Mouse (Mus musculus) right cerebral cortex, postnatal 25 days (tissue): ENCODE measurements around the gene Tdrd9.
A peak's percentile ranks its signal among the peaks of the same experiment; 100 is the strongest.

Experiments used
- DNase-seq: peaks from one replicate; pipeline ENCODE4 v3.0.0; 2022

Tdrd9 gene

GRCm38 (mm10) chr12:111966683-111967173 lies 4.6 kb upstream of the Tdrd9 start, which contains the start of gene Atp5mpl:
Gene Atp5mpl (minus strand): TSS chr12:111966977.
- DNase-seq: peak; percentile 94

- no peak for DNase-seq
Measured at GRCm38 (mm10) chr12:111970085-111970484, 1.3 kb upstream of the Tdrd9 start.

- DNase-seq: no peak
Measured at GRCm38 (mm10) chr12:111972504-111972903, 1.1 kb downstream of the Tdrd9 start.

GRCm38 (mm10) chr12:111974578-111974977 lies 3.2 kb downstream of the Tdrd9 start:
- no peak for DNase-seq

- no peak for DNase-seq
Measured at GRCm38 (mm10) chr12:111977138-111977537, 5.8 kb downstream of the Tdrd9 start.

GRCm38 (mm10) chr12:111978274-111978673 lies 6.9 kb downstream of the Tdrd9 start:
- no peak for DNase-seq

- no peak for DNase-seq
Measured at GRCm38 (mm10) chr12:111980887-111981367, 9.6 kb downstream of the Tdrd9 start, which contains the start of gene Rd3l. Gene Rd3l (minus strand): TSS chr12:111981317.

GRCm38 (mm10) chr12:111981831-111982230 lies 10.5 kb downstream of the Tdrd9 start:
- DNase-seq: no peak

- no peak for DNase-seq
Measured at GRCm38 (mm10) chr12:111983165-111983564, 11.8 kb downstream of the Tdrd9 start.

- DNase-seq: no peak
Measured at GRCm38 (mm10) chr12:111986756-111987155, 15.4 kb downstream of the Tdrd9 start.

- DNase-seq: no peak
Measured at GRCm38 (mm10) chr12:111992626-111993025, 21.3 kb downstream of the Tdrd9 start.

GRCm38 (mm10) chr12:111995161-111995560 lies 23.8 kb downstream of the Tdrd9 start:
- no peak for DNase-seq

GRCm38 (mm10) chr12:111999735-112000134 lies 28.4 kb downstream of the Tdrd9 start:
- no peak for DNase-seq

GRCm38 (mm10) chr12:112001223-112001622 lies 29.9 kb downstream of the Tdrd9 start:
- DNase-seq: peak; percentile 55

GRCm38 (mm10) chr12:112012511-112013270 lies 41.3 kb downstream of the Tdrd9 start:
- DNase-seq: no peak

- no peak for DNase-seq
Measured at GRCm38 (mm10) chr12:112013271-112013801, 42.0 kb downstream of the Tdrd9 start.

- DNase-seq: no peak
Measured at GRCm38 (mm10) chr12:112016346-112016745, 45.0 kb downstream of the Tdrd9 start.

- DNase-seq: no peak
Measured at GRCm38 (mm10) chr12:112023306-112023705, 51.9 kb downstream of the Tdrd9 start.

GRCm38 (mm10) chr12:112024581-112025310 lies 53.4 kb downstream of the Tdrd9 start:
- DNase-seq: no peak

GRCm38 (mm10) chr12:112025457-112025856 lies 54.1 kb downstream of the Tdrd9 start:
- no peak for DNase-seq

- DNase-seq: no peak
Measured at GRCm38 (mm10) chr12:112025907-112026645, 54.7 kb downstream of the Tdrd9 start.

- DNase-seq: peak; percentile 16
Measured at GRCm38 (mm10) chr12:112027408-112027807, 56.0 kb downstream of the Tdrd9 start.
